Mouse (Mus musculus): ENCODE data around the gene Kat6b.
"Not testable (repeated sequence)": the region's sequence is repeated elsewhere in the genome, so short reads cannot be mapped to it uniquely, and the experiment has no call there.

The Kat6b gene

GRCm38 (mm10) chr14:21484693-21485092 is 3.5 kb downstream of the Kat6b start:
- in situ Hi-C loops (cut with MseI, MboI), result no loop called here

GRCm38 (mm10) chr14:21485961-21486520 is 4.8 kb downstream of the Kat6b start:
- in situ Hi-C loops (cut with MseI, MboI), result no loop called here

DNA sequence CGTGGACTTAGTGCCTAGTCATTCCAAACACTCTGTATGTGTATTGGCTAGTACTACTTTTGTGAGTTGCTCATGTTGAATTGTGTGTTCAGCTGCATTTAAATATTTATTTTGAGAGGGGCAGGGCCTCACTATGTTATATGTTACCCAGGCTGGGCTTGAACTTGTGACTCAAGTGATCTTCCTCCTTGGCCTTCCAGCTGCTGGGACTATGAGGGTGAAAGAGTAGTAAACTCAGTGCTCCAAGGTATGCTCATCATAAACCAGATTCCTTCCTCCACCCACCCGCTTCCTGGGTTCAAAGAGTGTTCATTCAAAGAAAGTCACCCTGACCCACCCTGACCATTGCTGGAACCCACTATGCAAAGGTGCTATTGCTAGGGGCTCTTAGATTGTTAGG is 5.9 kb downstream of the Kat6b start:
- in situ Hi-C loops (cut with MseI, MboI), result not testable (repeated sequence)

GRCm38 (mm10) chr14:21488426-21489115 is 7.3 kb downstream of the Kat6b start:
- in situ Hi-C loops (cut with MseI, MboI), result not testable (repeated sequence)

DNA sequence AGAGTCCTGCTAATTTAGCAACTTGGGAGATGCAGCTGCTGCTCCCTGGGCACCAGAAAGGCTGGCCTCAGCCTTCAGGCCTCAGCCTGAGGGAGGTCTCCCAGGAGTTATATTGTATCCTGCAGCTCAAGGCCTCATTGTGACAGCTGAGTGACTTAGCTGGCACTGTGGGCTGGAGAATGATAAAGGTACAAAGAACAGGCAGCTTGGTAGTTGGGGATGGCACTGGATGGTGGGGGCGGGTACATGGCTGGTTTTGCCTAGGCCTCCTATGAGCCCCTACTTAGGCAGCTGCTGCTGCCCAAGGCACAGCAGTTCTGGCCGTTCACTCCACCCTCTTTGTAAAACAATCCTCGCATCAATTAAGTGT is 7.9 kb downstream of the Kat6b start:
- in situ Hi-C loops (cut with MseI, MboI), result no loop called here

DNA sequence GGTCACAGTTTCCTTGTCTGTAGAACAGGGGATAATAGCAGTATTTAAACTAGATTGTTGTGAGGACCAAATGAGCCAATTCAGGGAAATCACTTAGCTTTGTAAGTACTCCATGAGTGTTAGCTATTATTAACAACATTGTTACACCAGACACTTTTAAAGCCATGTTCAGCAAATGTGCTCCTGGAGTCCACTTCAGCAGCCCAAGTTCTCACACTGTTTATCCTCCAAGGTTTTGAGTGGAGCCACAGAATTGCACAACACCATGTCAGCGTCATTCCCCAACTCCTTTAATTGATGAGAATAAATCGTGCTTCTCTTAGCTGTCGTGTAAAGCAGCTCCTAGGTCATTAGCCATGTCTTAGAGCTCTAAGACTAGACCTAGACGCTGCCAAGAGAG is 8.9 kb downstream of the Kat6b start:
- in situ Hi-C loops (cut with MseI, MboI), result no loop called here

GRCm38 (mm10) chr14:21498361-21498996 is 17.2 kb downstream of the Kat6b start:
- in situ Hi-C loops (cut with MseI, MboI), result no loop called here

- in situ Hi-C loops (cut with MseI, MboI), result no loop called here
These were observed 17.9 kb downstream of the Kat6b start for GRCm38 (mm10) chr14:21499011-21499581.

- in situ Hi-C loops (cut with MseI, MboI), result no loop called here
These were observed 18.5 kb downstream of the Kat6b start for GRCm38 (mm10) chr14:21499631-21500153.

- in situ Hi-C loops (cut with MseI, MboI), result no loop called here
These were observed 19.2 kb downstream of the Kat6b start for GRCm38 (mm10) chr14:21500154-21501047.

DNA sequence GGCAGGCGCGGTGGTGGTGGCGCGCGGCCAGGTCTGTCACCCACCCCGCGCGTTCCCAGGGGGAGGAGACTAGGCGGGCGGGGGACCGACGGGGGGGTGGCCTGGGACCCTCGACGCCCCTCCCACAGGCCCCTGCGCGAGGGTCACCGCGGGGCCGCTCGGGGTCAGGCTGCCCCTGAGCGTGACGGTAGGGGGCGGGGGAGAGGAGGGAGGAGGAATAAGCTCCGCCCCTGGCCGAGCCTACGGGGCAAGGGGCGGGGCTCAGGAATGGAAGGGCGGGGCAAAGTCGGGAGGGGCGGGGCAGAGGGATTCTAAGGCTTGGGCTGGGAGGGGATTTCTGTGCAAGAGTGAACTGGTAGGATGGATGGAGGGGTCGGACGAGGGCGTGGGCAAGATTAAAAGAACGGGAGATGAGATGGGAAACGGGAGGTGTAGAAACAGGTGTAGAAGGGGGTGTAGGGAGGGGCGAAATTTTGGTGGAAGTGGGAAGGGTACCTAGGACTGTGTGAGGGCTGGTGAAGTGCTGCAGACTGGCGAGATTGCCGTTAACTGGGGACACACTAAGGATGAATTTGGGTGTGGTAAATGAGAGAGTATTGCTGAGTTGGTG is 19.9 kb downstream of the Kat6b start:
- in situ Hi-C loops (cut with MseI, MboI), result no loop called here

DNA sequence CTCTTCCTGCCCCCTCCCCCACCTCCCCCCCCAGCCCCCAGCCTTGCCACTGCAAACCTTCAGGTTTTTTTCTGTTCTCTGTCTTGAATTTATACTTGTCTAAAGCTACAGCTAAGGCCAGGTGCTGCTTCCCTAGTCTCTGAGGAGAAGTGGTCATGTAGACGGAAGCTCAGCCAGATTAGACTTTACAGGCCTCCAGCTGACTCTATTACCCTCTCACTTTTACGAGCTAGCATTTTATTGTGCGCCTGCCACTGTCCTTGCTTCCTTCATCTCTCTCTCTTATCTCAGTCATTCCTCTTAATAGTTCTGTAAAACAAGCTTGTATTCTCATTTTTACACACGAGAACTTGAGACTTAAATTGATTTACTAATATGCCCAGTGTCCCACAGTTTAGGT is 23.8 kb downstream of the Kat6b start:
- in situ Hi-C loops (cut with MseI, MboI), result no loop called here

- in situ Hi-C loops (cut with MseI, MboI), result no loop called here
These were observed 25.8 kb downstream of the Kat6b start for GRCm38 (mm10) chr14:21507046-21507445.

GRCm38 (mm10) chr14:21509111-21509905 is 28.1 kb downstream of the Kat6b start:
- in situ Hi-C loops (cut with MseI, MboI), result no loop called here

- in situ Hi-C loops (cut with MseI, MboI), result no loop called here
These were observed 30.2 kb downstream of the Kat6b start for GRCm38 (mm10) chr14:21511438-21511837.

DNA sequence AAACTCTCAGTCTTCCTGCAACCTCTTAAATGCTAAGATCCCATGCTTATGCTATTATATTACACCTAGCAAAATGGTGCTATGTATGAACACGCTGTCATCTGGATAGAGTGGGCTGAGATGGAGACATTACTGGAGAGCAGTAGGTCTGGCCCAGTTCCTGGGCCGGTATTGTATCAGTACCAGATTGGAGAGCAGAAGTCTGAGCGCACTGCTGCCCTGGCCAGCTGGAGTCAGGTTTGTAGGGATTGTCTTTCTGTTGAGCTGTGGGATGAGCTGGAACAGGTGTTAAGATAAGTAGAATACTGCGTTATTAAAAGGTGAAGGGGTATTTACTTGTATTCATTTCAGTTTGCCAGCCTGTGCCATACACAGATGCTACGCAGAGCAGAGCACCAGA is 34.3 kb downstream of the Kat6b start:
- in situ Hi-C loops (cut with MseI, MboI), result no loop called here

- in situ Hi-C loops (cut with MseI, MboI), result no loop called here
These were observed 38.1 kb downstream of the Kat6b start for GRCm38 (mm10) chr14:21519307-21519706.

DNA sequence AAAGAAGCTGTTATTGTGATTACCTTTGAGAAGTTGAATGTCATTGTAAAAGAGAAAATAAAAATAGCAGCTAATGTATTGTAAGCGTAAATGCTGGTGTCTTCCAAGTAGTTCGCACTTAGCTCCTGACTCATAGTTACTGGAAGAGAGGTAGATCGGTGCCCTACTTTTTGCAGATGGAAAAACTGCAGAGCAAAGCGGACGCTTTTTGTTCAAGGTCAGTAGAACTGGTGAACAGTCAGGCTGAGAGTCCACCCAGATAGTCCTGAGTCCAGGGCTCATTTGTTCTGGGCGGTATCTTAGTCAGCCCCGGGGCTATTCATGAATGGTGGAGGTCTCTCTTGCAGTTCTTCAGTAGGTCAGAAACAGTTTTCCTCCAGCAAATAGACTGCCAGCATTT is 39.3 kb downstream of the Kat6b start:
- in situ Hi-C loops (cut with MseI, MboI), result no loop called here

- in situ Hi-C loops (cut with MseI, MboI), result not testable (repeated sequence)
These were observed 40.3 kb downstream of the Kat6b start for GRCm38 (mm10) chr14:21521496-21521895.

DNA sequence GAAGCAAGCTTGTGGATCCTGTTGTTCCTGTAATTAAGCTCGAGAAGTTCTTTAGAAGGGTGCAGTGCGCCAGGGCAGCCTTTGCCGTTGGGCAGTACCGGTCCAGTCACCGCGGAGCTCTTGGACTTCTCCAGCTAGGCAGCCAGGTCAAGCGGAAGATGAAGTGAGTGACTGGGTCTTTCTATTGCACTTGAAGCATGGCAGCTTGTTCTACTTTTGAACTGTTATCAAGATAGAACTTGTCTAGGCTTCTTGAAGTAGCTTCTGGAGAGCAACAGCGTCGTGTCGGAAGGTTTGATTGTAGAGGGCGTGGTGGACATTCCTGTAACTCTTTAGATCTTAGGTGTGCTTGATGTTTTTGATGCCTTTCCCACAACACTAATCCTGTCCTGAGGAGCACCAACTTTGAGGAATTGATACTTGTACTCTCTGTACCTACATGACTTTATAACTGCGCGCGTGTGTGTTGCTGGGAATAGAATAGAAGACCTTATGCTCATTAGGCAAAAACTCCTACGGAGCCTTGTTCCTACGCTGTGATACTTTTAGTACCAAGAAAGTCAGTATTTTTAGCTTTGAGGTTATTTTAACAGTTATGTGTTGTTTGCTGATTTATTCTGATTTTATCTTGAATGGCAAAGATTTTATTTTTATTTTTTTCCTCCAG is 41.2 kb downstream of the Kat6b start:
- in situ Hi-C loops (cut with MseI, MboI), result no loop called here
